ENCODE assay signal across 28 mouse cellular contexts in the genomic region with DNA sequence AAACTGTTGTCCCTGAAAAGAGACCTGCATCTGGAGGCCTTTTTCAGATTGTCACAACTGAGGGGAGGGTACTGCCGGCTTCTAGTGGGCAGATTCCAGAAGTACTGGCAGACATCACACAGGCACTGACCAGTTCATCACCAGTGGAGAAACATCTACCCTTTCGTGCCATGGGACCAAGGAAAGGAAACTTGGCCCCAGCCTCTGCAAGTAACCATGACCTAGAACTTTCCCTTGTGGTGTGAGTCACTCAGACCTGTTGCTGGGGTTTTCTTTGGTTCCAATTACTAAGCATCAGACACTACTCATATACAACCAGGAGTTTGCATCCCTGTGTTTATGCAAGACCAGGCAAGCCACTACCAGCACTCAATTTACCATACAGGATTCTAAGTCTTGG.
DNase-seq lines count a peak whose midpoint lies in the region; ATAC-seq and TF ChIP-seq lines count a peak whose summit lies in the region.
"Had no signal": no experiment of that assay in that cellular context is flagged by ENCODE, and none has a peak within 500 bp of the region (broad histone marks: within the 10 kb centered on the region; RNA-seq: fewer than 3 reads in every experiment).

No protein-coding gene starts in this region.

- H3K27ac ChIP-seq in forebrain, embryonic 15.5 days (replicated peaks) = 0 out of 2 replicates have a peak overlapping the region, but pooled peaks have one; percentile 6
- no peak overlapping the region for H3K27ac ChIP-seq in forebrain, embryonic 16.5 days (ENCODE audit: low read length)
- H3K27ac ChIP-seq in layer of hippocampus, adult 2 months = peak overlapping the region; percentile 43; the same call in 1 of the 2 replicates
- H3K27ac ChIP-seq in stomach, postnatal 0 days (replicated peaks) = no peak overlapping the region
- H3K27ac ChIP-seq: embryonic facial prominence, embryonic 13.5 days; forebrain, embryonic 10.5 days; kidney, embryonic 15.5 days; liver, embryonic 12.5 days had no signal

- 83% methylated on average over 2 of the region's 2 CpGs for WGBS in forebrain, embryonic 15.5 days
- 81% methylated on average over 2 of the region's 2 CpGs for WGBS in forebrain, embryonic 16.5 days
- 89% methylated on average over 2 of the region's 2 CpGs for WGBS in stomach, postnatal 0 days

- H3K27me3 ChIP-seq in forebrain, embryonic 15.5 days = no peaks in the 10 kb centered on the region
- no peaks in the 10 kb centered on the region for H3K27me3 ChIP-seq in forebrain, embryonic 16.5 days (replicated peaks; ENCODE audit: control insufficient read depth, insufficient read depth, low read length)
- no peaks in the 10 kb centered on the region for H3K27me3 ChIP-seq in stomach, postnatal 0 days (ENCODE audit: control insufficient read depth, insufficient read depth, low read length)
- H3K27me3 ChIP-seq: embryonic facial prominence, embryonic 13.5 days; kidney, embryonic 15.5 days; liver, embryonic 12.5 days had no signal

- H3K9me3 ChIP-seq in forebrain, embryonic 15.5 days = no peaks in the 10 kb centered on the region
- no peaks in the 10 kb centered on the region for H3K9me3 ChIP-seq in forebrain, embryonic 16.5 days (ENCODE audit: control insufficient read depth, low read length)
- no peaks in the 10 kb centered on the region for H3K9me3 ChIP-seq in stomach, postnatal 0 days (ENCODE audit: control insufficient read depth, low read length)
- H3K9me3 ChIP-seq: embryonic facial prominence, embryonic 13.5 days; forebrain, embryonic 10.5 days; kidney, embryonic 15.5 days; liver, embryonic 12.5 days had no signal

- no peak for TF ChIP-seq EP300 in stomach, postnatal 0 days (optimal IDR thresholded peaks at IDR 0.05)

- no peak overlapping the region for H3K9ac ChIP-seq in forebrain, embryonic 15.5 days (replicated peaks)
- H3K9ac ChIP-seq in forebrain, embryonic 16.5 days (replicated peaks; ENCODE audit: low read depth, low read length) = no peak overlapping the region
- H3K9ac ChIP-seq in stomach, postnatal 0 days (ENCODE audit: low read length) = no peak overlapping the region
- H3K9ac ChIP-seq: embryonic facial prominence, embryonic 13.5 days; kidney, embryonic 15.5 days; liver, embryonic 12.5 days had no signal

- no peak overlapping the region for H3K4me3 ChIP-seq in forebrain, embryonic 15.5 days
- no peak overlapping the region for H3K4me3 ChIP-seq in forebrain, embryonic 16.5 days (replicated peaks; ENCODE audit: low read length)
- no peak overlapping the region for H3K4me3 ChIP-seq in layer of hippocampus, adult 2 months
- no peak overlapping the region for H3K4me3 ChIP-seq in stomach, postnatal 0 days (ENCODE audit: low read depth, low read length)
- H3K4me3 ChIP-seq: embryonic facial prominence, embryonic 13.5 days; forebrain, embryonic 10.5 days; kidney, embryonic 15.5 days; liver, embryonic 12.5 days had no signal

- no peak for ATAC-seq in forebrain, embryonic 15.5 days (replicated peaks)
- ATAC-seq in forebrain, embryonic 16.5 days = no peak
- ATAC-seq in stomach, postnatal 0 days (ENCODE audit: low FRiP score, low TSS enrichment) = peak; percentile 24; the same call in 1 of the 2 replicates
- ATAC-seq: activated CD4-positive, CD25-positive, alpha-beta regulatory T cell, adult 4 months; CD4-positive, CD25-positive, alpha-beta regulatory T cell, adult 4 months; hindbrain, embryonic 16.5 days; liver, embryonic 12.5 days; midbrain, embryonic 16.5 days had no signal

- H3K36me3 ChIP-seq in forebrain, embryonic 15.5 days = no peaks in the 10 kb centered on the region
- H3K36me3 ChIP-seq in forebrain, embryonic 16.5 days (ENCODE audit: control insufficient read depth, insufficient read depth) = no peaks in the 10 kb centered on the region
- no peaks in the 10 kb centered on the region for H3K36me3 ChIP-seq in stomach, postnatal 0 days (ENCODE audit: control insufficient read depth, insufficient read depth, low read length)
- H3K36me3 ChIP-seq: embryonic facial prominence, embryonic 13.5 days; kidney, embryonic 15.5 days; liver, embryonic 12.5 days had no signal

- no peak for DNase-seq in layer of hippocampus, adult 2 months (ENCODE audit: low spot score in 2 of 2)
- DNase-seq in layer of hippocampus, postnatal 14 days (ENCODE audit: low spot score in 2 of 2) = no peak
- peak; percentile 43 for DNase-seq in adrenal gland, postnatal 10 days
- DNase-seq in stomach, postnatal 0 days (ENCODE audit: low spot score) = no peak
- DNase-seq in Muller cell, postnatal 12 days (ENCODE audit: inconsistent ontology term) = no peak
- no peak for DNase-seq in retina, embryonic 14.5 days (ENCODE audit: low spot score)
- DNase-seq: cerebellum, adult 11-12 months; cerebellum, postnatal 10 days; heart, postnatal 14 days; kidney, adult 11 months; layer of hippocampus, postnatal 36 days; left cerebral cortex, postnatal 4 days; lung, adult 18-20 months; lung, postnatal 14 days; right cerebral cortex, adult 18-20 months; spleen, adult 18-20 months; thymus, adult 18-20 months; thymus, postnatal 25 days had no signal

- H3K4me2 ChIP-seq in forebrain, embryonic 15.5 days (replicated peaks) = no peak overlapping the region
- H3K4me2 ChIP-seq in forebrain, embryonic 16.5 days (ENCODE audit: low read length) = no peak overlapping the region
- no peak overlapping the region for H3K4me2 ChIP-seq in stomach, postnatal 0 days (replicated peaks; ENCODE audit: low read depth)
- H3K4me2 ChIP-seq: embryonic facial prominence, embryonic 13.5 days; kidney, embryonic 15.5 days; liver, embryonic 12.5 days had no signal

- no peak for TF ChIP-seq CTCF in layer of hippocampus, adult 2 months (conservative IDR thresholded peaks at IDR 0.05)
- TF ChIP-seq CTCF in stomach, postnatal 0 days (IDR thresholded peaks at IDR 0.05; ENCODE audit: low read depth) = no peak

- peaks cover 42% of the 10 kb centered on the region for H3K4me1 ChIP-seq in forebrain, embryonic 15.5 days
- peaks cover 29% of the 10 kb centered on the region for H3K4me1 ChIP-seq in forebrain, embryonic 16.5 days (replicated peaks; ENCODE audit: control insufficient read depth, insufficient read depth, low read length)
- H3K4me1 ChIP-seq in stomach, postnatal 0 days (replicated peaks; ENCODE audit: control insufficient read depth, insufficient read depth) = peaks cover 2% of the 10 kb centered on the region; the same call in 1 of the 2 replicates
- H3K4me1 ChIP-seq: embryonic facial prominence, embryonic 13.5 days; liver, embryonic 12.5 days had no signal

Comparison
In these comparisons a context has a peak if more than half of its experiments do, and no peak if none do; other contexts are left out.
1. H3K27ac ChIP-seq: peak in forebrain, embryonic 15.5 days (single experiment) and layer of hippocampus, adult 2 months (single experiment); none in forebrain, embryonic 16.5 days (single experiment) and stomach, postnatal 0 days (single experiment).